Mouse (Mus musculus) liver, adult 2 months (tissue): Measurements from ENCODE around the gene Khdc1a.

Experiments
- CTCF ChIP-seq: fragments of 200-500 bp; IDR thresholded peaks from 2 replicates; pipeline ENCODE4 v1.5.1; 2011; ENCODE audit warnings: low read depth, low read length, control low read depth
- POLR2A ChIP-seq: fragments of 200-500 bp; IDR thresholded peaks from 2 replicates; pipeline ENCODE4 v1.6.1; 2011; ENCODE audit warnings: low read length, control low read depth; ENCODE audit not compliant: insufficient read depth; ENCODE audit errors: extremely low read depth

- TF ChIP-seq CTCF, result no peak
- no peak for TF ChIP-seq POLR2A
Observed at GRCm38 (mm10) chr1:21301686-21302085, 47.8 kb upstream of the Khdc1a start.
